Mouse (Mus musculus): Measurements from ENCODE around the gene Macf1. TPM values are rescaled to one million over a fixed set of nuclear protein-coding genes. Genes with fewer than 3 reads are reported as not detected.
"Not testable (repeated sequence)": the region's sequence is repeated elsewhere in the genome, so short reads cannot be mapped to it uniquely, and the experiment has no call there.

The Macf1 gene
- total RNA-seq, 2 experiments from 2014 or later: 182 to 188 TPM

GRCm38 (mm10) chr4:123565291-123565861 lies 118.8 kb downstream of the Macf1 start:
- ATAC-seq (replicated peaks; ENCODE audit: low FRiP score, poor library complexity, severe bottlenecking): peak; percentile 34; the same call in 1 of the 2 replicates

GRCm38 (mm10) chr4:123564051-123564791 lies 119.9 kb downstream of the Macf1 start:
- ATAC-seq (replicated peaks; ENCODE audit: low FRiP score, poor library complexity, severe bottlenecking): no peak

- ATAC-seq (replicated peaks; ENCODE audit: low FRiP score, poor library complexity, severe bottlenecking): no peak
Measured at GRCm38 (mm10) chr4:123562177-123562815, 121.9 kb downstream of the Macf1 start.

- no peak for ATAC-seq (replicated peaks; ENCODE audit: low FRiP score, poor library complexity, severe bottlenecking)
Measured at GRCm38 (mm10) chr4:123560896-123561295, 123.3 kb downstream of the Macf1 start.

GRCm38 (mm10) chr4:123558496-123558895 lies 125.7 kb downstream of the Macf1 start:
- ATAC-seq (replicated peaks; ENCODE audit: low FRiP score, poor library complexity, severe bottlenecking): no peak

GRCm38 (mm10) chr4:123555251-123555650 lies 128.9 kb downstream of the Macf1 start:
- ATAC-seq (replicated peaks; ENCODE audit: low FRiP score, poor library complexity, severe bottlenecking): no peak

GRCm38 (mm10) chr4:123552689-123553088 lies 131.5 kb downstream of the Macf1 start:
- peak; percentile 39; the same call in 1 of the 2 replicates for ATAC-seq (replicated peaks; ENCODE audit: low FRiP score, poor library complexity, severe bottlenecking)

GRCm38 (mm10) chr4:123548317-123548716 lies 135.8 kb downstream of the Macf1 start:
- ATAC-seq (replicated peaks; ENCODE audit: low FRiP score, poor library complexity, severe bottlenecking): no peak

- ATAC-seq (replicated peaks; ENCODE audit: low FRiP score, poor library complexity, severe bottlenecking): no peak
Measured at GRCm38 (mm10) chr4:123543691-123544090, 140.5 kb downstream of the Macf1 start.

- peak; percentile 57; the same call in 1 of the 2 replicates for ATAC-seq (replicated peaks; ENCODE audit: low FRiP score, poor library complexity, severe bottlenecking)
Measured at GRCm38 (mm10) chr4:123535271-123535670, 148.9 kb downstream of the Macf1 start.

GRCm38 (mm10) chr4:123532001-123532400 lies 152.2 kb downstream of the Macf1 start:
- no peak for ATAC-seq (replicated peaks; ENCODE audit: low FRiP score, poor library complexity, severe bottlenecking)

GRCm38 (mm10) chr4:123530976-123531375 lies 153.2 kb downstream of the Macf1 start:
- no peak for ATAC-seq (replicated peaks; ENCODE audit: low FRiP score, poor library complexity, severe bottlenecking)

- ATAC-seq (replicated peaks; ENCODE audit: low FRiP score, poor library complexity, severe bottlenecking): no peak
Measured at GRCm38 (mm10) chr4:123529230-123529629, 154.9 kb downstream of the Macf1 start.

GRCm38 (mm10) chr4:123527607-123528010 lies 156.6 kb downstream of the Macf1 start:
- no peak for ATAC-seq (replicated peaks; ENCODE audit: low FRiP score, poor library complexity, severe bottlenecking)

GRCm38 (mm10) chr4:123526779-123527280 lies 157.3 kb downstream of the Macf1 start:
- no peak for ATAC-seq (replicated peaks; ENCODE audit: low FRiP score, poor library complexity, severe bottlenecking)

- ATAC-seq (replicated peaks; ENCODE audit: low FRiP score, poor library complexity, severe bottlenecking): no peak
Measured at GRCm38 (mm10) chr4:123524746-123525145, 159.4 kb downstream of the Macf1 start.

GRCm38 (mm10) chr4:123520123-123520522 lies 164.0 kb downstream of the Macf1 start:
- not testable (repeated sequence) for ATAC-seq (replicated peaks; ENCODE audit: low FRiP score, poor library complexity, severe bottlenecking)

GRCm38 (mm10) chr4:123515673-123516072 lies 168.5 kb downstream of the Macf1 start:
- ATAC-seq (replicated peaks; ENCODE audit: low FRiP score, poor library complexity, severe bottlenecking): no peak

GRCm38 (mm10) chr4:123510201-123510600 lies 174.0 kb downstream of the Macf1 start:
- ATAC-seq (replicated peaks; ENCODE audit: low FRiP score, poor library complexity, severe bottlenecking): no peak

GRCm38 (mm10) chr4:123489086-123489485 lies 195.1 kb downstream of the Macf1 start:
- no peak for ATAC-seq (replicated peaks; ENCODE audit: low FRiP score, poor library complexity, severe bottlenecking)

GRCm38 (mm10) chr4:123479991-123480390 lies 204.2 kb downstream of the Macf1 start:
- ATAC-seq (replicated peaks; ENCODE audit: low FRiP score, poor library complexity, severe bottlenecking): no peak
